ENCODE assay signal across 10 mouse cellular contexts in the genomic region with DNA sequence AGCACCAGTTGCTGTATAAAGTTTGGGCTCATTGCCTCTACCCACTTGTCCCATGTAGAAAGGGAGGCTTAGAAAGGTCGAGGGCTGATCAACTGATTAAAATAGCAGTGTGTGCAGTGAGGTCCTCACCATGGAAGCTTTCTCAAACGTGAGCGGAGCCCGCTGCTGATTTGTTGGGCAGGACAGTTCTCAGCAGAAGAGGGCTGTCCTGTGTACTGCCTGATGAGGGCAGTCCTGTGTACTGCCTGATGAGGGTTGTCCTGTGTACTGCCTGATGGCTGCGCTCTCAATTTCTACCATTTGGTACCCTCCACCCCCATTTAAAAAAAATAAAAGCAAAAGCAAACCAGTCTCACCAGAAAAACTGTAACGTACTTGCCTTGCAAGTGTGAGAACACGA.
DNase-seq lines count a peak whose midpoint lies in the region; ATAC-seq lines count a peak whose summit lies in the region.
"Had no signal": no experiment of that assay in that cellular context is flagged by ENCODE, and none has a peak within 500 bp of the region (broad histone marks: within the 10 kb centered on the region; RNA-seq: fewer than 3 reads in every experiment).

No protein-coding gene starts in this region.

- H3K4me3 ChIP-seq in midbrain, embryonic 16.5 days (ENCODE audit: low read depth, low read length), result no peak overlapping the region
- H3K4me3 ChIP-seq: embryonic facial prominence, embryonic 13.5 days had no signal

- peak overlapping the region; percentile 83 for H3K27ac ChIP-seq in midbrain, embryonic 16.5 days (ENCODE audit: low read length)
- H3K27ac ChIP-seq: embryonic facial prominence, embryonic 13.5 days had no signal

- peaks cover 36% of the 10 kb centered on the region for H3K4me1 ChIP-seq in midbrain, embryonic 16.5 days (ENCODE audit: control insufficient read depth, insufficient read depth, low read length)

- ATAC-seq in hematopoietic stem cell, adult 5-6 weeks (replicated peaks in 1 of 2; ENCODE audit: insufficient read depth in 1 of 2, low FRiP score in 2 of 2, low TSS enrichment in 1 of 2, low read depth in 1 of 2, poor library complexity in 2 of 2, severe bottlenecking in 2 of 2), result peak; percentile 44 to 62; a peak in 3 of 4 replicates
- ATAC-seq in midbrain, embryonic 16.5 days, result peak; percentile 33; the same call in 1 of the 2 replicates

- WGBS in midbrain, embryonic 16.5 days, result 62% methylated on average over 7 of the region's 7 CpGs

- no peak overlapping the region for H3K9ac ChIP-seq in midbrain, embryonic 16.5 days (ENCODE audit: low read depth, low read length)
- H3K9ac ChIP-seq: embryonic facial prominence, embryonic 13.5 days had no signal

- H3K4me2 ChIP-seq in midbrain, embryonic 16.5 days (ENCODE audit: low read length), result no peak overlapping the region; the same call in 1 of the 2 replicates
- H3K4me2 ChIP-seq: embryonic facial prominence, embryonic 13.5 days had no signal

- no peaks in the 10 kb centered on the region for H3K9me3 ChIP-seq in midbrain, embryonic 16.5 days (replicated peaks; ENCODE audit: control insufficient read depth, low read length, poor library complexity, severe bottlenecking)
- H3K9me3 ChIP-seq: embryonic facial prominence, embryonic 13.5 days; G1E had no signal

- H3K36me3 ChIP-seq in midbrain, embryonic 16.5 days (ENCODE audit: control insufficient read depth, insufficient read depth, low read length), result no peaks in the 10 kb centered on the region
- H3K36me3 ChIP-seq: embryonic facial prominence, embryonic 13.5 days; G1E had no signal

- peak; percentile 15 to 25 for DNase-seq in heart, adult 18-20 months
- no peak for DNase-seq in heart, adult 8-10 months (ENCODE audit: low spot score)
- peak; percentile 68 for DNase-seq in MEL-GATA-1-ER (ENCODE audit: extremely low read depth, low read depth)
- DNase-seq in spleen, postnatal 10 days (ENCODE audit: low spot score in 2 of 2), result no peak
- no peak for DNase-seq in B cell, adult 2 months
- DNase-seq in lung, postnatal 4 days, result no peak

- no peaks in the 10 kb centered on the region for H3K27me3 ChIP-seq in midbrain, embryonic 16.5 days (ENCODE audit: control insufficient read depth, insufficient read depth, low read depth, low read length)

Comparison
In these comparisons a context has a peak if more than half of its experiments do, and no peak if none do; other contexts are left out.
1. DNase-seq: peak in heart, adult 18-20 months (2 of 2) and MEL-GATA-1-ER (single experiment); none in heart, adult 8-10 months (single experiment), spleen, postnatal 10 days (0 of 2), B cell, adult 2 months (0 of 2) and lung, postnatal 4 days (0 of 2).